Mouse (Mus musculus) kidney, adult 8-10 months (tissue): Measurements from ENCODE around the gene Senp2.

Source experiments
- DNase-seq, 2 experiments: peaks; one replicate each; pipeline ENCODE4 v3.0.0; 2022

The Senp2 gene

DNA sequence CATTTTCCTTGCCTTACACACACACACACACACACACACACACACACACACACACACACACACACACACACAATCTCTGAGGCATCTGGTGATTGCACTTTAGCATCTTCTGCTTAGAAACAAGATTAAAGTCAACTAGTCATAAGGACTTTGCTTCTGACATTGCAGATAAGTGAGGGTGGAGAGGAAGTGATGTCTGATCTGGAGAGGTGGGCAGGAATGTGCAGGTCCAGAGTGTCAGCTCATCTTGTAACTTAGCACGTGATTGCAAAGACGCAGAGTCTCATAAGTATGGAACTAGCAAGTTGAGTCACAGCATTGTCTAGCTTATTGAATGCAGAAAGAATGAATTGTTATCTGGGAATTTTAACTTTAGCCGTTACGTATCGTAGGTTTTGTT lies 18.2 kb downstream of the Senp2 start:
- no peak for DNase-seq

DNA sequence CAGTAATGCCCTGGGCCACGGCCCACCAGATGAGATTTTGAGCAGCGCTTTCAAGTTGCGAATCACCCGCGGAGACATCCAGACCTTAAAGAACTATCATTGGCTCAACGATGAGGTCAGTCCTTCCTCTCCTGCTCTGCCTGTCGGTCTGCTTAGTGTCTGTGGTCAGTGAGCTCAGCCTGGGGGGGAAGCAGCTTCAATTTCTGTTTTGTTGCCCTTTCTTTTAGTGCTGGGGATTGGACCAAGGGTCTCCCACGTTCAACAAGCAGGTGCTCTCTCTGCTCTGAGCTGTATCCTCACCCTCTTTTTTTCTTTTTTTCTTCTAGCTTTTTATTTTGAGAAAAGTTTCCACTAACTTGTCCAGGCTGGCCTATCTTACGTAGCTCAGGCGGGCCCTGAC lies 29.3 kb downstream of the Senp2 start:
- no peak for DNase-seq

DNA sequence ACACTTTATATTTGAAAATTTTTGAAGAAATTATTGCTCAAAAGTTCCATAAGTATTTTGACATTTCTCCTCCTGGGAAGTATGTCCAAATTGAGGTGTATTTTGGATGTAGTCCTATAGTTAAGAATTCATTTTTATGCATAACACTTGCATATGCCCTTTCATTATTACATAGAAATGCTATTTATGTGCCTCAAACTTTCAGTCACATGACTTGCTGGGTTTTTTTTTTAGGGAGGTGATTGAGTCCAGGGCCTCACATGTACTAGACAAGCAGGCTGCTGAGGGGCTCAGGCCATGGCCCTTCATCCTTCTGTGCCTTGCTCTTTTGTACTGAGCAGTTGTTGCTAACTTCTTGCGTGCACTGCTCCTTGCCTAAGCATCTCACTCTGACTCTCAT lies 30.7 kb downstream of the Senp2 start:
- DNase-seq = no peak

DNA sequence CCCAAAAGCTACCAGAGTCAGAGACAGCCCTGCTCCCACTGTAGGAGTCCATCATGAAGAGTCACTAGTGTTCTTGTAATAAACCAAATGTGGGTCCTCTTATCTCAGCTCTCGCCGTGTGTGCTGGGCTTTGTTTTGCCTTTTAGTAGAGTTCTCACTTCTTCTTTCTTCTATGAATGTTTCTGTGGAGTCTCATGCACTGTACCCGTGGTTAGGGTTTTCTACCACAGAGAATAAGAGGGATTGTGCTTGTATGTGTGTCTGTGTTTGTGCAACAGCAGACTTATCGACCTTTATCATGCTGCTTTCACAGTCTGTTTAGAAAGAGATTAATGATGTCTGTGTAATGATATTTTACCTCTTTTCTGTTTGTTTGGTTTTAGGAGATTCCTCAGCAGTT lies 34.5 kb downstream of the Senp2 start:
- no peak for DNase-seq

DNA sequence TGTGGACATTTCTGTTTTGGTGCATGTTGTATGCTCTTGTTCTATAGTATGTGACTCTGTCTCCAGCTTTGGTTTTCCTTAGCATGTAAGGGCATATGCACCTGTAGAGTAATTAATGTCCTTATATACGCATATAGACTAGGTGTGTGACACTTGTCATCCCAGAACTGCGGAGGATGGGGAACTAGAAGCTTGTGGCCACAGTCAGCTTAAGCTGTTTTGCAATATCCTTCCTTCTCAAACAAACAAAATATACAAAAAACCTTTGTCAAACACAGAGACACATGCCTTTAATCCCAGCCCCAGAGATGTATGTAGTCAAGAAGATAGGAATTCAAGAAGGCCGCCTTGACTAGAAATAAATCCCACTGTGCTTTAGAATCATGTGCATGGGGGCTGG lies 36.6 kb downstream of the Senp2 start:
- DNase-seq = no peak

DNA sequence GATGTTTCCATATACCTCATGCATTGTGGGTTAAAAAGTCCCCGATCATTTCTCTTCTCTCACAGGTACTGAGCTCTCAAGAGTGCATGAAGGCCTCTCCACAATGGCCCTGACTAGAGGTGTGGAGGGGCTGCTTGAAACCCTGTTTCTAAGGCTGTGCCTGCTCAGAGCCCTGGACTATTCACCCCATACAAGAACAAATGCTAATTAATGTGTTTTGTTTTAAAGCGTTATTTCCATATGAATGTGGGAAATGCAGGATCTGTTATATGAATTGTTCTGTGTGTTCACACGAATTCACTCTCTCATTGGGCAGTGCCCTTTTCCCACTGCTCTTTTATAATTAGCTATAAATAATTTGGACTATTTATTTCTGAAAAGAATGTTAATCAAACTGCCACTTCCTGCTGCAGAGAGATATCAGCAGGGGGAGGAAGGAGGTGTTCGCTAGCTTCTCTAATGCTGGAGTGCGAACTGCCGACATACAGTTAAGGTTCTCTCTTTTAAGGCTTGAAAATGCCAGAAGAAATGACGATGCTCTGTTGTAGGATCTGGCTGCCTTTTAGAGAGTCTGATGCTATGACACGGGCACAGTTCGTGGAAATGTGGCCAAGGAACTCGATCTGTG lies 37.6 kb downstream of the Senp2 start:
- DNase-seq = no peak

DNA sequence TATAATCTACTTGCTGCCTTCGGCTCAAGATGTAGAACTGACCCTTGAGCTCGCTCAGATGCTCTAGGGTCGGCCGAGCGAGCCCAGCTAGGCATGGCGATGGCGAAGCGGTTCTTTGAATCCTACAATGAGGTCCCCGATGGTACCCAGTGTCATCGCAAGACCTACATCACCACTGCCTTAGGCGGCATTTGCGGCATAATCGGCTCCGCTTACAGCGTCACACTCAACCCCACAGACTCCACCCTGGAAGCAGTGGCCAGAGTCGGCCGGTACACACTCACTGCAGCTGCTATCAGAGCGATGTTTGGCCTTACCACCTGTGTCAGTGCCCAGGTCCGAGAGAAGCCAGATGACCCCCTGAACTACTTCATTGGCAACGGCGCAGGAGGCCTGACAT lies 44.1 kb downstream of the Senp2 start:
- DNase-seq = no peak

DNA sequence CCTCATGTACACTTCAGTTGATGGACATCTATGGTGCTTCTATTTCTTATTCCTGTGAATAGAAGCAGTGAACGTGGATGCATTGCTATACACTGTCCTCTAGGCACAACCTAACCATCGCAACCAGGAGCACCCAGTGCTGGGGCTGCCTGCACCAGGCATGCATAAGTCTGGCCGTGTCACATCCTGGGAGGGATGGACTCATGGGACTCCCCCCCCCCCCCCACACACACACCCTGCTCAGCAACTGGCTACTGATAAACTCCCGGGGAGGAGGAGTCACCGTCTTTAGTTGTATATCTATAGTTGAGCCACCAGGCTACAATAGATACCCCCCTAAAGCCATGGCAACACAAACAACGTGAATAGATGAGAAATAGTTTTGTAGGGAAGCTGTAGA lies 48.2 kb downstream of the Senp2 start:
- no peak for DNase-seq

DNA sequence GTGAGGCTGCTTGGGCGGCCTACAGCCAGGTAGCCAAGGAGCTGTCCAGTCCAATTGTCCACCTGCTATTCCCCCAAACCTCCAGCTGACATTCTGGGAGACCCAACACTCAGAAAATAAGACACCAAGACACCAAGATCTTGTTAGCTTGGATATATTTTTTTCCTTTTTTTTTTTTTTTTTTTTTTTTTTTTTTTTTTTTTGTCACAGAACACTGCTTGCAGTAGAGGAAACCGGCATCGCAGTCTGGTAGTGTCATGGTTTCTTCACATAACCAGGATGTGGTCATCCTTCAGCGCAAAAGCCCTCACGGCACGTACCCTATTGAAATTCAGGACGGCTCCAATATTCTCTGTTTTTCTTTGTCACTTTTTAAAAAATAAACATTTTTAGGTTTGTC lies 49.6 kb downstream of the Senp2 start:
- no peak for DNase-seq

DNA sequence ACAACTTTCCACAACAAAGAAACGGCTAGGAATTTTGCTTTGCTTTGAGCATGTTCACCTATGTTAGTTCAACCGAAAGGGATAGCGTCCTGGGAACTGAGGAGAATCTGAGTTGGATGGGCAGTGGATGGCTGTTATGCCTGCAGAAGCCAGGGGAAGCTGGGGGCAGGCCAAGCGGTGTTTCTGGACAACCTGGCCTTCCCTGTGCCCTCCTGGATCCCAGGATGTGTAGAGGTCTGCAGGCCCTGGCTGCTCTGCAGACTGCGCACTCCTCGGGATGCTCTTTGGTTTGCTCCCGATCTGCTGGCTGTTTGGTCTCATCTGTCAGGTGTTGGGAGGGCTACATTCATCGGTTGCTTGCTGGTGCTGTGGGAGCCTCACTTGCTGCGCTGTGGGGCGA lies 51.1 kb downstream of the Senp2 start:
- DNase-seq = no peak

DNA sequence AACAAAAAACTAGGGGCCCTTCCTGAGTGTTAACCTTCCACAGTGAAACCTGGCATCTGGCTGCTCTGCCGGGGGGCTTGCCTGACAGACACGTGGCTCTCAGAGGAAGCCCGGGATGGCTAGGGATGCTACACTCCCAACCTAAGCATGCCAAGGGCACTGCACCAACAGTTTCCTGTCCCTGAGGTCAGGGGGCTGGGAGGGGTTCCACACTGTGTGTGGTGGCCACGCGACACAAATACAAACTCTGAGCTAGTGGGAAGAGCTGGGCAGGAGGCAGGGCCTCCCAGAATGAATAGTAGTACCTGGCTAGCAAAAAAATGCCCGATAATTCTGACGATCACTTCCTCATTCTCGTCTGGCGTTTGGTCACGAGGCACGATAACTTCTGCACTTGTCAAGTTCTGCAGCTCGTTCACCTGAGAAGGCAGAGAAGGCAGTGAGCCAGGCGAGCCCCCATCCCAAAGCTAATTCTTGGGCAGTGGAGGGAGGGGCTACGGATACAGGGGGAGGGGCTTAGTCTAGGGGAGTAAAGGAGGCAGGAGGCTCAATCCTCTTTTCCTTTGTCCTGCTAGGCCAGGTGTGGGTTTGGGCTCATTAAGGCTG lies 52.4 kb downstream of the Senp2 start:
- DNase-seq = no peak

DNA sequence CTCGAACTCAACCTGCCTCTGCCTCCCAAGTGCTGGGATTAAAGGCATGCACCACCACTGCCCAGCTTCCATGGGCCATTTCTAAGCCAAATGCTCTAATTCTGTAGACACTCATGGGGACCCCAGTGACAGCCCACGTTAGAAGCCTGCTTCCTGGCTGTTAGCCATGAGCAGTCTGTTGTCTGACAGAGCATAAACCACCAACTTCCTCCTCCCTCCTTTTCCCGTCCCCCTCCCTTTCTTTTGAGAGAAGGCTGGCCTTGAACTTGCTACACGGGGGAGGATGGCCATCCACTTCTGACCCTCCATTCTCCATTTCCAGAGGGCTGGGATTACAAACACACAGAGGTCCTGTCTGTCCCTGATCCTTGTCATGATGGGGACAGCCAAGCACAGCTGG lies 53.0 kb downstream of the Senp2 start:
- no peak for DNase-seq

DNA sequence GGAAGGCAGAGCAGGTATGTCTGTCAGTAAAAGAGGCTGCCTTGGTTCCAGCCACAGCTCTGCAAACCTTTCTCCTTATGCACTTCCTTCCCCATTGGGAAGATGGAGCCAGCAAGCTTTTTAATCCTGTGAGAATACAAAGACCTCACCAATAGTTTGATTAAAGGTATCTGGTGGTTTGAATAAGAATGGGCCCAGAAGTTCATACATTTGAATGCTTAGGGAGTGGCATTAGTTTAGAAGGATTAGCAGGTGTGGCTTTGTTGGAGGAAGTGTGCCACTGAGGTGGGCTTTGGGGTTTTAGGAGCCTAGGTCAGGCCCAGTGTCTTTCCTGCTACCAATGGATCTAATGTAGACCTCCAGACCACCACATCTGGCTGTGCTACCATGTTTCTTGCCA lies 56.3 kb downstream of the Senp2 start:
- DNase-seq = no peak

DNA sequence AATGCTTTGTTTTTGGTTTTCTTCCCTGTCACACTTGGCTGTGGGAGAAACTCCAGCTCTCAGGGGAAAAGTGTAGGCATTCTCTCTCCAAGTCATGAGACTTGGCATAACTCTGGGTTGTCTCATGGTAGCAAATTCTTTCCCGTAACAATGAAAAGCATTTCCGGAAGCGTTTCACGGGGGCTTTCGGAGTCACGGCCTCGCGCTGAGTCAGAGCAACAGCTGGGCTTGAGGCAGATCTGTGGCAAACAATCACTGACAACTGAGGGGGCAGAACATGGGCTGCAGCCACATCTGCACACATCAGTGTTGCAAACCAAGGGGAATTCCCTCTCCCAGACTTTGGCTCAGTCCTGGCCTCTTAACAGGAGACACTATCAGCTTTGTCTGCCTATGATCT lies 58.1 kb downstream of the Senp2 start:
- peak; percentile 21 to 33 for DNase-seq

DNA sequence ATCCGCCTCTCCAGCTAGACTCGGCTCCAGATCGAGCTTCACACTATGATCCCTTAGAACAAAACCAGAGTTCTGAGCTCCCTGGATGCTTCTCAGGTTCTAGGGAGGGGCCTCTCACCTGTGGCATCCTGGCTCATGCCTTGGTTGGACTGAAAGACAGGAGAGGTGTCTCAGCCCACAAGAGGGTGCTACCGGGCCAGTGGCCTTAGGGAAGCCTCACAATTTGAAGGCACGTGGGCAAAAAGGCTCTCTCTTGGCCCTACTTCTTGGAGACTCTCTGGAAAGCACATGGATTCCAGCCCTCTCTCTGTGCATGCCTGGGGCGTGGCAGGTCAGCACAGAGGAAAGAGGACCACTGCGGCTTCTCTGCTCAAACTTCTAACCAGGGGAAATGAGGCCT lies 62.1 kb downstream of the Senp2 start:
- DNase-seq = no peak

DNA sequence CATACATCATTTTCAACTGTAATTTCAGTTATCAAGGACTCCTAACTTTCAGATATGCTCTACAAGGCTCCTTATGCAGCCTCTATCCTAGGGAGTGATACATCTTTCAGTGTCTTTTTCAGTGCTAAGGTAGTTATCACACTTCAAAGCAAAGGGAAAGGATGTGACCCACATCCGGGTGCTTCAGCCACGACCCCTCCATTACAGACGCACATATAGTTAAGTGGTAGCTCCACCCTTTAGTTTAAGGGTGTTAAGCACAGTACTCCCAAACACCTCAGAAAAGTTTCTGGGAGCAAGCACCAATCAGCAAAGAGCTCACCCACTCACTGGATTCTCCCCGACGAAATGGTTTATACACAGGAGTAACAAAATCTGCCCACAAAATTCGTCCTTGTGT lies 65.8 kb downstream of the Senp2 start:
- no peak for DNase-seq

DNA sequence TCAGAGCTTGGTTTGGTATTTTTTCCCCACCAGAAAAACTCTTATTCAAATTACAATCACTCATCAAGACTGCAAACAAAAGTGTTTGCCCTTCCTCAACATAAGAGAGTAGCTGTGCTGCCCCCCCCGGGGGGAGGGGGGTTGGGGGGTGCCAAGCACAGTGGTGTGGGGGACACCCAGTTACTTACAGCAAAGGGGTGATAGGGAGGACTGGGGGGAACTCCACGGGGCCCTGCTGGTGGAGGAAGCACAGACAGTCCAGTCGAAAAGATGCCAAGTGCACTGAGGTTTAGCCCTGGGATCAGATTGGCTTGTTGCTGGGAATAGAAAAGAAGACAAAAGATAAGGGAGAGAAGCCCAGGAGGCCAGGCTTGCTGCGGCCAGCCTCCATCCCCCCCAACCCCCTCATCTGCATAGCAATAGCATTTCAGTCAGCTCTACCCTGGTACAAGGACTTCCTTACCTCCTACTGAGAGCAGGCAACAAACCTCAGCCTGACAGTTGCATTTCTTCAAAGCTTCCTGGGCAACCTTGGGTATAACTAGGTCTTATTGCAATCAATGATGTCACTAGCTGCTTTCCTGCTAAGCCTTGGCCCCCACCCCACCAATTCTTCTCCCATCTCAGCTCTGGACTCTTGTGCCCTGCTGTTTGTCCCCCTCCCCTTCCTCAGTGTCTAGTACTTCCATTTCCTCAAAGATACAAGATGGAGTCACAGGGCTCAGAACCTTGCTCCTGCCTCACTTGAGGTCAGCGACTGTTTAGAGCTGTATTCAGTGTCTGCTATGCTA lies 66.7 kb downstream of the Senp2 start:
- no peak for DNase-seq

DNA sequence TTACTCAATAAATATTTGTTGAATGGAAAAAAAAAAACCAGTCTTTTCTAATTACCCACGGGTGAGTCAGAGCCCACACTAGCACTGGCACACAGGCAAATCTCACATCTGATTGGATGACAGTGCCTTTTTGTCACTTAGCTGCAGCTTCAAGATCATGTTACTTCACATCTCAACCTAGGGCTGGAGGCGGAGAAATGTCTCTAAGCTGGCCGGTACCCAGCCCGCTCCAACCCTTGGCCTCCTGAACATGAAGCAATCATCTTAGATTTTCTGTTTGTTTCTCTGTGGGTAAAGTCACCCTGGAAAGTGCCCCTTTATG lies 67.3 kb downstream of the Senp2 start:
- DNase-seq = no peak

DNA sequence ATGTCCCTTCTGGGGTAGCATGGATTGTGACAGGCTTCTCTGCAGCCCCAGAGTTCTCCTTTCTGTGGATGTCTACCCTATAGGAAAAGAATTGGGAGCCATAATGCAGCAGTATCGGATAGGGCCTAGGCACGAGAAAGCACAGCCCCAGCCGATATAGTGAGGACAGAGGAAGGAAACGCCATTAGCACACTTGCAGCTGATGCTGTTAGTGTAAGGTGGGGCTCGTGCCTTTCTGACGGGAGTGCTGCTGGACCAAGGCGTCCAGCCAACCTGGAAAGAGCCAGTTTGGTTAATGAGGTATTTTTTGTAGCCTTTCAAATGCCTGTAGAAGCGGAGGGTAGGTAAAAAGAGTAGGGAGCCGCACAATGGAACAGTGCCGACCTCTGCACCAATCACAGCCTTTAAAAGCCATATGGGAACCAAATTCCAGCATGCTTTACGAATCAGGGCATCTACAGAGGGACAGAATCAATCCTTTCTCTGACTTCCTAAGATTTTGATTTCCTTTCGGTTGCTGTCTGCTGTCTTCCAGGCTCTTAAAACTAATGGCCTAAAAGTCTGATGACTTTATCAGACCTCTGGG lies 70.9 kb downstream of the Senp2 start:
- DNase-seq = no peak

DNA sequence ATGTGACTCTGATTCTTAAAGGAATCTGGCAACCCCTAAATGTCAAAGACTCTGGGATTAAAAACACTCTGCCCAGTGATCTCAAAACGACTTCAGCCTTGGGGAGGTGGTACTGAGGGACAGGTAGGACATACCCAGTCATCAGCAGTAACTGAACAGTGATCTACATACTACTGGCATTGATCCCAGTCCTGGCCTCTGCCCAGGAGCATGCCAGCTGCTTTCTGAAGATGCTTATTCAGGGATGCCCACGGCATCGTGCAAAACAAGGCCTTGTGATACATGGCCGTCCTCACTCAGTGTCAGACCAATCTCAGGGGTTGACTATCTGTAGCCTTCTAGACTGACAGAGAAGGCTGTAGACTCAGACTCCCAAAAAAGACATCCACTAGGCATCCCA lies 76.1 kb downstream of the Senp2 start:
- DNase-seq = no peak

DNA sequence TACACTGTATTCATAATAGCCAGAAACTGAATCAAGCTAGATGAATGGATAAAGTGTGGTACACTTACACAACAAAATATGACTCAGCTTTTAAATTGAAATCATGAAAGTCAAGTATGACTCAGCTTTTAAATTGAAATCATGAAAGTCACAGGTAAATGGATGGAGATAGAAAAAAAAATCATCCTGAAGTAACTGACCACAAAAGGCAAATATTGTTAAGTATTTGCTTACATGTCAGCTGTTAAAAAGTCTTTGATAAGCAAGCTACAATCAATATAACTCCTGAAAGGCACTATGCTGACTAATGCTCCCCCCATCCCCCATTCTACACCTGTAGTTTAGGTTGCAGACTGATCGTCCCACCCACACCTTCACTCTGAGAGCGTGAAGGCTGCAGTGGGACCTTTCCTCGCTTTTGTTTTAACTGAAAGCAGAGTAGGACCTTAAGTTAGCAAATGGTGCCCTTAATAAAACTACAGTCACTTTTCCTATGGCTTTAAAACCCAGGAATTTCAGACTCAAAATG lies 82.0 kb downstream of the Senp2 start:
- no peak for DNase-seq

DNA sequence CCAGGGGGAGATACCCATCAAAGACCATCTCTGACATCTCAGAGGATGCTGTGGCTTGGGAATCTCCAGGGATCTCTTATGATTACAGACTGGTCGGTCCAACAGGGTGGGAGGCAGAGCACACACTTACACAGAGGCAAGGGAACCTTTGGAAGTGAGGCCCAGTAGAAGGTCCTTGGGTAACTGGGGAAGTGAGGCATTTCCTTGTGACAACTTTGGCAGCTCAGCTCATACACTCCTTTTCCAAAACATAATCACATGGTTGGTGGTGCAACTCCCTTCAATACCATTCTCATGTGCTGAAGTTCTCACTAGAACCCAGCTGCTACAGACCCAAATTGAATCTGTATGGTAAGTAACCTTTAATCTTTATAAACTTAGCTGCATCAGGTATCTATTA lies 86.5 kb downstream of the Senp2 start:
- no peak for DNase-seq

DNA sequence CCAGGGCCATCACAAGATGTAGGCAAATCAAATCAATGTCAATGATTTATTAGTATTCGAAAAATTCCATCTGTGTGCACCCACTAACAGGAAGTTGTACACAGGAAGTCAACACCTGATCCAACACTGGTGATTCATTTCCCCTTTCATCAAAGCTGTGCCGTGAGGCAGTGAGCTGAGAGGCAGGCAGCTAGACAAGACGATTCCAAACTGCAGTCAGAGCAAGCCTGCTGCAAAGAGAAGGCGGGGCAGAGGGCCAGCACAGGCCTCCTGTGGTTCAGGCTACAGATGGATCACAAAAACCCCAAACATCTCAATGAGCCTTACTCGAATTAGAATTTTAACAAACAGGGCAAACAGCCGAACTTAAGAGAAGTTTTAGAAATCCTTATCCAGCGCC lies 88.4 kb downstream of the Senp2 start:
- DNase-seq = no peak
